Mouse (Mus musculus) adrenal gland, adult 8-10 months (tissue): ENCODE results near the gene Itih5. TPM values are rescaled to one million over a fixed set of nuclear protein-coding genes. Genes with fewer than 3 reads are reported as not detected.

Source experiments
- DNase-seq: peaks from one replicate; pipeline ENCODE4 v3.0.0; 2022
- total RNA-seq, 4 experiments: library from RNA; stranded (reverse); gene quantifications; 2 replicates each; pipeline ENCODE4 v1.2.4; 2022

Itih5 gene
- total RNA-seq, 4 experiments from 2014 or later = 25.9 to 65.0 (median 44.1) TPM

DNA sequence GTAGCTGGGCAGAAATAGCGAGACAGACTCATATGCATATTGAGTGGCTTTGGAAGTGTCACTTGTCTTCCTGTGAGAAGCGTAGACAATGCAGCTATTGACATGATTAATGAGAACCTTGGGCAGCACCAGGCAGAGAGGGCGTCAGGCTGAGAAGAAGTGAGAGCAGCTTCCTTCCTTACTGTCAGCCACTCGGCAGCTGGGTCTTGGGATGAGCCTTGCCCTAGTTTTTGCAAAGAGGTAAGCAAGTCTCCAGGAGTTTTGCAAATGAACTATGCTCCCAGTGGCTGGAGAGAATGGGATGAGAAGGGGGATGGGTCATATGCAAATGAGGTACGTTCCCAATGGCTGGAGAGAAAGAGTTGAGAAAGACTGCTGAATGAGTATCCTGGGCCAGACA, 109.4 kb downstream of the Itih5 start:
- no peak for DNase-seq

GRCm38 (mm10) chr2:10263909-10264489, 110.6 kb downstream of the Itih5 start:
- DNase-seq = no peak

GRCm38 (mm10) chr2:10265881-10266280, 112.5 kb downstream of the Itih5 start:
- no peak for DNase-seq

GRCm38 (mm10) chr2:10272604-10273115, 119.3 kb downstream of the Itih5 start:
- DNase-seq = no peak

GRCm38 (mm10) chr2:10273541-10274050, 120.2 kb downstream of the Itih5 start:
- DNase-seq = no peak

GRCm38 (mm10) chr2:10276194-10276593, 122.8 kb downstream of the Itih5 start:
- peak; percentile 12 for DNase-seq

DNA sequence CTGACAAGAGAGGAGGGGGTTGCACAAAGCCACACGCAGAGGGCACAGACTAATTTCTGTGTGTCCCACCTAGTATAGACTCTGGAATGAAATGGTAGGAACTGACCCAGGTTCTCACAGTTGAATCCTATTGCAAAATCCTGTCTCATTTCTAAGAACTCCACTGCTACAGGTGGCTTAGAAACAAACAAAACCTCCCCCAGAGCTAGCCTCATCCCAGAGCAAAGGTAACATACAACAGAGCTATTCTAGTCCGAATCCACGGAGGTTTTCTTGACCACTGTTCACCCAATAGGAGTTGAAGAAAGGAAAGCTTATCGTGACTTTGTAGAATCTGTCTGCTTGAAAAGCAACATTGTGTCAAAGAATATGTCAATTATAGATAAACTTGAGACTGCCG, 130.3 kb downstream of the Itih5 start:
- no peak for DNase-seq

DNA sequence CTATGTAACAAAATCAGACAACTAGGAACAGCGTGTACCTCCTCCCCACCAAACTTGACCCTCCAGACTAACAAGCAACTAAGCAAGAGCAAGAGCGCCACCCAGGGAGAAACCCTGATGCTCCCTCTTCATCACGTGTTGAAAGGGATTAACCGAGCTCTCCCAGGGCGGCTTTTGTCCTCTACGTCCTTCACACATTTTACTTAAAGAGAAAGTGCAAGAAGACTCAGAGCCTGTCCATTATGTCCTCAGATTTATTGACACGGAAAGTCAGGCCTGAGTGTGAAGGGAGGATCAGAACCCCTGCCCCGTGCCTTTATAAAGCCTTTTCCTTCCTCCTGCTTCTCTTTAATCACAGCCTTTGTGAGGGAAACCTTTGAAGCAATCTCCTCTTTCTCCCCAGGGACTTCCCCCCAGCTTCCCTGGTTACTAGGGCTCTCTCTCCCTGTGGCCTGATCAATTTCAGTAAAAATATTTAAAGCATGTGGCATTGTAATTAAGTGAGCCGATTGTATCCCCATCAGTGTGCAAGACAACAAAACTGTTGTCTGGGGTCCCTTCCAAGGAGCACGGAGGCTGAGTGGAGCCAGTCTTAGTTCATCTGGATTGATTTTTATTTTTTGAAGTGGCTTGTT, 131.4 kb downstream of the Itih5 start:
- DNase-seq = peak; percentile 20

GRCm38 (mm10) chr2:10285975-10286374, 132.6 kb downstream of the Itih5 start:
- DNase-seq = no peak

- peak; percentile 28 for DNase-seq
Observed at GRCm38 (mm10) chr2:10288142-10288831, 134.9 kb downstream of the Itih5 start.

DNA sequence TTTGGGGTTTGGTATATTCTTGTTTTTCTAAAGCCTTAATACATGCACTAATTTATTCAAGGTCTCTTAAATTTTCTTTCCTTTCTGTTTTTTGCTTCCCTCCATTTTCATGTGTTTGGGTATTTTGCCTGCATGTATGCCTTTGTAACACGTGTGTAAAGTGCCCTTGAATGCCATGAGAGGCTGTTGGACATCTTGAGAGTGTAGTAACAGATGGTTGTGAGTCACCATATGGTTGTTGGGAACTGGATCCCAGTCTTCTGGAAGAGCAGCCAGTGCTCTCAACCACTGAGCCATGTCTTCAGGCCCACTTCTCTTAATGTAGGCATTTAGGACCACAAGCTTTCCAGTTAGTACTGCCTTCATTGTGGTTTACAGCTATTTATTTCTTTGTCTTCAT, 135.5 kb downstream of the Itih5 start:
- no peak for DNase-seq

- DNase-seq = no peak
Observed at GRCm38 (mm10) chr2:10290115-10290514, 136.7 kb downstream of the Itih5 start.

- no peak for DNase-seq
Observed at GRCm38 (mm10) chr2:10293556-10294206, 140.3 kb downstream of the Itih5 start.

- no peak for DNase-seq
Observed at GRCm38 (mm10) chr2:10295908-10296307, 142.5 kb downstream of the Itih5 start.

GRCm38 (mm10) chr2:10300244-10300643, 146.9 kb downstream of the Itih5 start:
- no peak for DNase-seq

- DNase-seq = no peak
Observed at GRCm38 (mm10) chr2:10300771-10301170, 147.4 kb downstream of the Itih5 start.

DNA sequence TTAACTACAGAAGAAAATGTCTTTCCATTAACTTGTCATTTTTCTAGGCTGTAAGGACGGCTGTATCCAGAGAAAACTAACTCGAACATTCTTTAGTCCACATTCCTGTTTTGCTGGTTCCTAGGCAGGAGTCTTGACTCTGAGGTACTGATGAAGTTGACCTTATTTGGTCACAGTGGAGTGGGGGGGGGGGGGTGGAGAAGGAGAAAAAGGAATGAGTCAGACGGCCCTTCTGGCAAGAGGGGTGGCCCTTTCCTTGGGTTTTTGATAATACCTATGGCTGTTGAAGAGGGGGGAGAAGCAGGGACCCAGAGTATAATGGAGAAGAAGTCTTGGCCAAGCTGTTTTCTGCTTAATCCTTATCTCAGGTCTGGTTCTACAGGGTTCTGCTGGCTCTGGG, 148.0 kb downstream of the Itih5 start:
- DNase-seq = no peak

GRCm38 (mm10) chr2:10301997-10302396, 148.6 kb downstream of the Itih5 start:
- DNase-seq = no peak

GRCm38 (mm10) chr2:10304911-10305310, 151.5 kb downstream of the Itih5 start:
- DNase-seq = no peak
